Mouse (Mus musculus) erythroblast, embryonic 14.5 days (primary cell): ENCODE measurements around the gene Gm49378. TPM values are rescaled to one million over a fixed set of nuclear protein-coding genes. Genes with fewer than 3 reads are reported as not detected.

Experiments
- H3K27me3 ChIP-seq: 2 replicates; pipeline ENCODE4 v1.6.1; 2012; ENCODE audit warnings: inconsistent platforms; ENCODE audit not compliant: control insufficient read depth
- H3K36me3 ChIP-seq: 2 replicates; pipeline ENCODE4 v1.6.1; 2012; ENCODE audit warnings: mild to moderate bottlenecking, inconsistent platforms; ENCODE audit not compliant: control insufficient read depth
- H3K4me1 ChIP-seq: 2 replicates; pipeline ENCODE4 v1.6.1; 2012; ENCODE audit warnings: inconsistent platforms; ENCODE audit not compliant: control insufficient read depth
- H3K4me3 ChIP-seq: replicated peaks from 2 replicates; pipeline ENCODE3; 2012; ENCODE audit warnings: moderate library complexity, mild to moderate bottlenecking, inconsistent platforms
- H3K9me3 ChIP-seq: 2 replicates; pipeline ENCODE4 v1.6.1; 2012; ENCODE audit warnings: low read length, inconsistent platforms, mixed read lengths; ENCODE audit not compliant: control insufficient read depth
- GATA1 ChIP-seq: IDR thresholded peaks from 2 replicates; pipeline ENCODE4 v1.6.1; 2012; ENCODE audit warnings: low read length, inconsistent platforms, mixed read lengths
- TAL1 ChIP-seq: IDR thresholded peaks from 3 replicates; pipeline ENCODE4 v1.6.1; 2012; ENCODE audit warnings: low read length, inconsistent platforms, mixed read lengths
- polyA plus RNA-seq: library from polyadenylated mRNA; stranded (reverse); fragments of >175 nt; gene quantifications from 2 replicates; pipeline ENCODE4 v1.2.3, GENCODE M21; 2012

Gm49378 gene
- polyA plus RNA-seq, 1 experiment, result 0.01 TPM

DNA sequence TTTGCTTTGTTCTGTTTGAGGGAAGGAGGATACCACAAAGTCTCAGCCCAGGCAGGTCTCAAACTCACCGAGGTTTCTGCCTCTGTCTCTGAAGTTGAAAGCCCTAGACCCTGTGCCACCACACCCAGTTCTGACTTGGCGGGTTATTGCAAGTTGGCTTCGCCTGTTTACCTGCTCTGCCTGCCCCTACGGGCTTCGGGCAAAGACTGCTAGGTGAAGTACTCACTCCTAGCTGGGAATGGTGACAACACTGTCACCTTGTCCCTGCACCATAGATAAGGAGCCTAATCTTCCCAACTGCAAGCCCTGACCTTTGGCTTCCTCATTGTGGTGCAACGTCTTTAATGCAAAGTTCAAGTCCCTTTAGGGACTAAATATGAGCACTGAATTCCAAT lies 52.1 kb downstream of the Gm49378 start:
- Histone ChIP-seq H3K27me3 (no peaks in the 10 kb centered on the region), H3K4me3 (peak overlapping the region; percentile 75), H3K9me3 (no peaks in the 10 kb centered on the region), H3K36me3 (peaks cover 42% of the 10 kb centered on the region), H3K4me1 (peaks cover 79% of the 10 kb centered on the region)
- TF ChIP-seq TAL1 (no peak), GATA1 (peak; percentile 50)

DNA sequence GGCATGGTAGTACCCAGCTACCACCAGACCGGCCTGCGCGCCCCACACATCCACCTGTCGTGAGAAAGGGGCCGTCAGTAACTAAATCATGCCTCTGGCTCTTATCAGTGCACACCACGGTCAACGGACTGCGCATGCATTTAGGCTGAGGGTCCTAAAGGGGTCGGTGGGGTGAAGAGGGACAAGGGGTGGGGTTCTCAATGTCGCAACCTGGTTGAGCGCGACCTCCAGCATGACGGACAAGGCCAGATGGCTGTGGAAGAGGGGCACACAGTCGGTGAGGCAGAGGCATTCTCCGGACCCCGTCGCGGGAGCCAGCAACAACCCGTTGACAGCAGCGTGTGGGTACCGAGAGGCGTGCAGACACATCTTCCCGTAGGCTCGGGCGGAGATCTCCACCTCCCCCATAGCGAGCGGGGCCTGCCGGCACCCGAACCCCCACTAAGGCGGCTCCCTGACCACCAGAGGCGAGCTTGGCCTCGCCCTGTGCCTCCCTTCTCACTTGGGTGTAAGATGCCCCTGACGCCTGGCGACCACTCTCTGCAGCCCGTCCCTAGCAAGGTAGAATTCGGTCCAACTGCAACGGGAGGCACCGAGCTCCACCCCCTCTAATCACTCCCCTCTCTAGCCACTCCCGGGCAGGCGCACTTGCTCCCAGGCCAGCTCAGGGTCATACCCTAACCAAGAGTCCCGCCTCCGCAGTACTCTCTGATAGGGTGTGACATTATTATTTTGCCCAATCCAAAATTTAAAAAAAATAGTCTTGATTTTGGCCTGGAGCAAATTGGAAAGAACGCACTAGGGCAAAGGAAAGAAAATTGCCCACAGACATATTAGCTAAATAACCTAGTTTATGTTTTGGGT lies 52.8 kb downstream of the Gm49378 start, which contains the start of gene Emc9:
TSS of gene Emc9 (minus strand) at position 601 of the 864 bp plus-strand sequence.
- TF ChIP-seq GATA1 (no peak), TAL1 (no peak)
- Histone ChIP-seq H3K36me3 (peaks cover 49% of the 10 kb centered on the region), H3K4me3 (peak within 1 kb of the TSS; percentile 75), H3K4me1 (peaks cover 79% of the 10 kb centered on the region), H3K27me3 (no peaks in the 10 kb centered on the region), H3K9me3 (no peaks in the 10 kb centered on the region)

GRCm38 (mm10) chr14:55584303-55584701 lies 53.4 kb downstream of the Gm49378 start:
- Histone ChIP-seq H3K27me3 (no peaks in the 10 kb centered on the region), H3K9me3 (no peaks in the 10 kb centered on the region), H3K4me1 (peaks cover 79% of the 10 kb centered on the region), H3K4me3 (peak overlapping the region; percentile 75), H3K36me3 (peaks cover 49% of the 10 kb centered on the region)
- TF ChIP-seq GATA1, result no peak
- TF ChIP-seq TAL1, result no peak

DNA sequence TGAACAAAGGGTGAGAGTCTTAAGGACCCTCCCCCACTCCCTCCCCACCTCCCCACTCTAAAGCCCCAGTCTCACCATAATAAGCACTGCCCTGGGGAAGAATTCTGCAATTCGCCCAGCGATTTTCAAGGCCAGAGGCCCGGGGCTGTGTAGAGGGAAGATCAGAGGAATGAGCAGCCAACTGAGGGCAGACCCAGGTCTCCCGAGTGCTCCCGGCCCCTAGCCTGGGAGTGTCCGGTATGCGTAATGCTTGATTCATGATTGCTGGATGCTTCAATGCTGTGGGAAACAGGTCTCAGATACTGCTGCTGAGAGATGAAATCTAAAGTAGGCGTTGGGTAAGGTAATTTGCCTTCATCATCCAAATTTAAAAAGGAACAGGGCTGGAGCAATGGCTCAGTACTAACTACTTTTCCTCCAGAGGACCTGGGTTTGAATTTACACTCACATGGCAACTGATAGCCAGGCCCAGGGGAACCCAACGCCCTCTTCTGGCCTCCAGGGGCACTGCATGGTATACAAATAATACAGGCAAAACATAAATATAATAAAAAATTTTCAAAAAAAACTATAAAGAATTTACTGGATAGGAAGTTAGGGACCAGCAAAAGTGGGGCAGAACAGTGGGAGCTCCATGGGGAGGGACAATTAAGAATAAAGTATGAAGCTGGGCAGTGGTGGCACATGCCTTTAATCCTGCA lies 55.6 kb downstream of the Gm49378 start:
- Histone ChIP-seq H3K36me3 (peaks cover 31% of the 10 kb centered on the region), H3K9me3 (no peaks in the 10 kb centered on the region), H3K4me3 (no peak overlapping the region), H3K27me3 (no peaks in the 10 kb centered on the region), H3K4me1 (peaks cover 81% of the 10 kb centered on the region)
- TF ChIP-seq GATA1 (no peak), TAL1 (no peak)

- TF ChIP-seq GATA1 (no peak), TAL1 (no peak)
- Histone ChIP-seq H3K4me3 (no peak overlapping the region), H3K4me1 (peaks cover 72% of the 10 kb centered on the region), H3K36me3 (peaks cover 28% of the 10 kb centered on the region), H3K27me3 (no peaks in the 10 kb centered on the region), H3K9me3 (no peaks in the 10 kb centered on the region)
These were observed 57.0 kb downstream of the Gm49378 start for GRCm38 (mm10) chr14:55580731-55581130.

GRCm38 (mm10) chr14:55579511-55580496 lies 57.9 kb downstream of the Gm49378 start:
- H3K9me3 ChIP-seq, result no peaks in the 10 kb centered on the region
- no peak overlapping the region for H3K4me3 ChIP-seq
- H3K36me3 ChIP-seq, result peaks cover 28% of the 10 kb centered on the region
- TF ChIP-seq GATA1 (no peak), TAL1 (no peak)
- H3K4me1 ChIP-seq, result peaks cover 64% of the 10 kb centered on the region
- no peaks in the 10 kb centered on the region for H3K27me3 ChIP-seq

Other genes with a start within 250 kb of the Gm49378 start
- 9.0 and 11.6 TPM in 2 replicates for gene Dhrs4, start 159.1 kb downstream of the Gm49378 start, polyA plus RNA-seq
- gene Carmil3, start 147.2 kb downstream of the Gm49378 start, polyA plus RNA-seq, result 0.03 TPM in 1 of 2 replicates, not detected in the other
- gene Cpne6, start 127.5 kb downstream of the Gm49378 start, polyA plus RNA-seq, result not detected in 2 replicates
- 0.01 TPM in 1 of 2 replicates, not detected in the other for gene Nrl, start 112.9 kb downstream of the Gm49378 start, polyA plus RNA-seq
- 6.1 and 9.3 TPM in 2 replicates for gene Pck2, start 97.6 kb downstream of the Gm49378 start, polyA plus RNA-seq
- gene Dcaf11, start 77.9 kb downstream of the Gm49378 start, polyA plus RNA-seq, result 3.5 and 4.3 TPM in 2 replicates
- not detected in 2 replicates for gene A730061H03Rik, start 77.5 kb downstream of the Gm49378 start, polyA plus RNA-seq
- not detected in 2 replicates for gene Fitm1, start 62.3 kb downstream of the Gm49378 start, polyA plus RNA-seq
- 3.2 and 4.3 TPM in 2 replicates for gene Psme1, start 59.8 kb downstream of the Gm49378 start, polyA plus RNA-seq
- gene Emc9, start 52.6 kb downstream of the Gm49378 start, polyA plus RNA-seq, result 3.5 and 3.8 TPM in 2 replicates
- 4.4 and 7.0 TPM in 2 replicates for gene Psme2, start 46.8 kb downstream of the Gm49378 start, polyA plus RNA-seq
- 0.86 and 1.1 TPM in 2 replicates for gene Rnf31, start 46.2 kb downstream of the Gm49378 start, polyA plus RNA-seq
- gene Irf9, start 34.3 kb downstream of the Gm49378 start, polyA plus RNA-seq, result 3.3 and 4.8 TPM in 2 replicates
- 0.14 and 0.15 TPM in 2 replicates for gene Rec8, start 19.9 kb downstream of the Gm49378 start, polyA plus RNA-seq
- gene Ipo4, start 1.9 kb downstream of the Gm49378 start, polyA plus RNA-seq, result 2.2 and 2.9 TPM in 2 replicates
- 1.1 and 1.7 TPM in 2 replicates for gene Tm9sf1, start 5.9 kb upstream of the Gm49378 start, polyA plus RNA-seq
- 0.05 TPM in 1 of 2 replicates, not detected in the other for gene Tssk4, start 12.3 kb upstream of the Gm49378 start, polyA plus RNA-seq
- 1.0 and 1.4 TPM in 2 replicates for gene Mdp1, start 22.6 kb upstream of the Gm49378 start, polyA plus RNA-seq
- 1.9 and 2.5 TPM in 2 replicates for gene Gmpr2, start 34.0 kb upstream of the Gm49378 start, polyA plus RNA-seq
- gene Nedd8, start 34.2 kb upstream of the Gm49378 start, polyA plus RNA-seq, result 6.8 and 9.0 TPM in 2 replicates
- gene Tinf2, start 43.9 kb upstream of the Gm49378 start, polyA plus RNA-seq, result 3.6 and 4.0 TPM in 2 replicates
- 0.03 and 0.05 TPM in 2 replicates for gene Tgm1, start 76.0 kb upstream of the Gm49378 start, polyA plus RNA-seq
- gene Rabggta, start 84.4 kb upstream of the Gm49378 start, polyA plus RNA-seq, result 0.28 and 0.46 TPM in 2 replicates
- 0.64 TPM in 1 of 2 replicates, not detected in the other for gene Dhrs1, start 107.8 kb upstream of the Gm49378 start, polyA plus RNA-seq
- 1.1 and 1.5 TPM in 2 replicates for gene Nop9, start 107.8 kb upstream of the Gm49378 start, polyA plus RNA-seq
- gene Cideb, start 120.6 kb upstream of the Gm49378 start, polyA plus RNA-seq, result 0.08 and 0.22 TPM in 2 replicates
- not detected in 2 replicates for gene Ltb4r2, start 123.5 kb upstream of the Gm49378 start, polyA plus RNA-seq
- gene Ltb4r1, start 128.1 kb upstream of the Gm49378 start, polyA plus RNA-seq, result 0.08 and 0.13 TPM in 2 replicates
- 0.02 TPM in 1 of 2 replicates, not detected in the other for gene Adcy4, start 146.2 kb upstream of the Gm49378 start, polyA plus RNA-seq
- 0.47 and 0.58 TPM in 2 replicates for gene Ripk3, start 151.0 kb upstream of the Gm49378 start, polyA plus RNA-seq
- not detected in 2 replicates for gene Nfatc4, start 185.2 kb upstream of the Gm49378 start, polyA plus RNA-seq
- 0.01 and 0.02 TPM in 2 replicates for gene Nynrin, start 216.1 kb upstream of the Gm49378 start, polyA plus RNA-seq
- 0.01 TPM in 1 of 2 replicates, not detected in the other for gene Cbln3, start 246.5 kb upstream of the Gm49378 start, polyA plus RNA-seq
- 1.3 and 1.9 TPM in 2 replicates for gene Khnyn, start 247.1 kb upstream of the Gm49378 start, polyA plus RNA-seq